Mouse (Mus musculus) forebrain, postnatal 0 days (tissue): ENCODE measurements at regions not wholly inside any gene's neighbourhood (a gene's known extent, or its start where the extent isn't known, plus 50 kb on each side); places are given as distances from the start of the nearest gene placed in this dataset.

Experiments used
- ATAC-seq: fragments of 200-750 bp; cut with Nextera tagmentation; 2 replicates; pipeline ENCODE4 v1.8.0; 2017; ENCODE audit warnings: mild to moderate bottlenecking, moderate library complexity
- DNase-seq: peaks from one replicate; pipeline ENCODE4 v3.0.0-alpha.2; 2015
- H3K27ac ChIP-seq: fragments of 300-500 bp; sonication (generic); 2 replicates; pipeline ENCODE4 v1.5.1; 2014; ENCODE audit warnings: low read depth, mild to moderate bottlenecking, antibody characterized with exemption, low read length, moderate library complexity, mixed read lengths
- H3K27me3 ChIP-seq: fragments of 300-500 bp; sonication (generic); 2 replicates; pipeline ENCODE4 v1.6.1; 2014; ENCODE audit warnings: mild to moderate bottlenecking, low read length, mixed read lengths; ENCODE audit not compliant: insufficient read depth
- H3K36me3 ChIP-seq: fragments of 300-500 bp; sonication (generic); 2 replicates; pipeline ENCODE4 v1.6.1; 2014; ENCODE audit warnings: mild to moderate bottlenecking, moderate library complexity; ENCODE audit not compliant: insufficient read depth
- H3K4me1 ChIP-seq: fragments of 300-500 bp; sonication (generic); 2 replicates; pipeline ENCODE4 v1.6.1; 2014; ENCODE audit warnings: antibody characterized with exemption; ENCODE audit not compliant: insufficient read depth
- H3K4me2 ChIP-seq: fragments of 300-500 bp; sonication (generic); 2 replicates; pipeline ENCODE4 v1.6.1; 2014; ENCODE audit warnings: low read depth, mild to moderate bottlenecking, moderate library complexity
- H3K4me3 ChIP-seq: fragments of 300-500 bp; sonication (generic); 2 replicates; pipeline ENCODE4 v1.5.1; 2014; ENCODE audit warnings: low read depth, low read length, mixed read lengths
- H3K9ac ChIP-seq: fragments of 300-500 bp; sonication (generic); 2 replicates; pipeline ENCODE4 v1.6.1; 2014; ENCODE audit warnings: mild to moderate bottlenecking
- H3K9me3 ChIP-seq: fragments of 300-500 bp; sonication (generic); 2 replicates; pipeline ENCODE4 v1.6.1; 2016; ENCODE audit warnings: low read length
- CTCF ChIP-seq: sonication (generic); IDR thresholded peaks from 2 replicates; pipeline ENCODE4 v1.5.1; 2016; ENCODE audit warnings: antibody characterized with exemption, control low read depth, low read depth
- WGBS: fragments of 180-500 bp; shearing (Covaris S2); extraction: QIAGEN DNeasy Blood & Tissue Kit; methylation state at CpG from one replicate; pipeline ENCODE4 v1.1.7; 2014; 5-methylcytosine and 5-hydroxymethylcytosine counted together

DNA sequence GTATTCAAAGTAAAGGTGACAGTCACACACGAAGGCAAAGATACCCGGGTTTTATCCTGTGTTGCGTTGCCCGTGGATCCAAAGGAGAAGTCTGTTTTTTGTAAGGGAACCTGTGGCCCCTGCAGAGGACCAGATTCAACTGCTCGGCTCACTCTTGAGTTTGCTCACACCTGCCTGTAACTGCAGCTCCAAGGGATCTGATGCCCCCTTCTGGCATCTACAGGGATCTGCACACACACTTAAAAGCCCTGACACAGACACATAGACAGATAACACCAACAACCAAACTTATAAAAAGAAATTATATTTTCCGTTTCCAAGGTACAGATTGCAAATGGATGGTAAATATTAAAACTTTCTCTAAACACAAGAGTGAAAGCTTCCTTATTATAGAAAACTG is 223.3 kb upstream of the 1700056E22Rik start:
- Histone ChIP-seq H3K9me3 (no peaks in the 10 kb centered on the region), H3K27ac (no peak overlapping the region), H3K9ac (no peak overlapping the region), H3K27me3 (no peaks in the 10 kb centered on the region), H3K36me3 (no peaks in the 10 kb centered on the region), H3K4me2 (no peak overlapping the region), H3K4me1 (no peaks in the 10 kb centered on the region), H3K4me3 (no peak overlapping the region)
- ATAC-seq (no peak), DNase-seq (no peak)
- 95% methylated on average over 6 of the region's 6 CpGs for WGBS
- TF ChIP-seq CTCF = no peak

DNA sequence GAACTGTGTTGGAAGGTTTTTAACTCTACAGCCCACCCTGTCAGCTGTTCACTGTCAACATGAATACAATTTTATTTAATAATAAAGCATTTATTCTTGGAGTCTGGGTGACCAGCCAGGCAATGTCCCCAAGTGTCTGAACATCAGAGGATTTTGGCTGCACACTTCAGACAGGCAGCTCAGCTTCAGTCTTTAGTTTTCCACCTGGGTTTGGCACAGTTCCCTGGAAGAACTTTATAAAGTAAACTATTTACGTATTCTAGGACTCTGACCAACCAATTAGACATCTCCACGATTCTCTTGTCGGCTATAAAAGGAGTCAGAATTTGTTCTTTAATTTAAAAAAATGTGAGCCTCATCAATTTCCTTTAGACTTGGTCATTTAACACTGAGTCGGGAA is 220.8 kb upstream of the 1700056E22Rik start:
- 63% methylated on average over 4 of the region's 4 CpGs for WGBS
- Histone ChIP-seq H3K36me3 (no peaks in the 10 kb centered on the region), H3K4me3 (no peak overlapping the region), H3K4me1 (no peaks in the 10 kb centered on the region), H3K4me2 (no peak overlapping the region), H3K27ac (no peak overlapping the region), H3K9me3 (no peaks in the 10 kb centered on the region), H3K9ac (no peak overlapping the region), H3K27me3 (no peaks in the 10 kb centered on the region)
- TF ChIP-seq CTCF = no peak
- ATAC-seq = no peak
- DNase-seq = no peak

DNA sequence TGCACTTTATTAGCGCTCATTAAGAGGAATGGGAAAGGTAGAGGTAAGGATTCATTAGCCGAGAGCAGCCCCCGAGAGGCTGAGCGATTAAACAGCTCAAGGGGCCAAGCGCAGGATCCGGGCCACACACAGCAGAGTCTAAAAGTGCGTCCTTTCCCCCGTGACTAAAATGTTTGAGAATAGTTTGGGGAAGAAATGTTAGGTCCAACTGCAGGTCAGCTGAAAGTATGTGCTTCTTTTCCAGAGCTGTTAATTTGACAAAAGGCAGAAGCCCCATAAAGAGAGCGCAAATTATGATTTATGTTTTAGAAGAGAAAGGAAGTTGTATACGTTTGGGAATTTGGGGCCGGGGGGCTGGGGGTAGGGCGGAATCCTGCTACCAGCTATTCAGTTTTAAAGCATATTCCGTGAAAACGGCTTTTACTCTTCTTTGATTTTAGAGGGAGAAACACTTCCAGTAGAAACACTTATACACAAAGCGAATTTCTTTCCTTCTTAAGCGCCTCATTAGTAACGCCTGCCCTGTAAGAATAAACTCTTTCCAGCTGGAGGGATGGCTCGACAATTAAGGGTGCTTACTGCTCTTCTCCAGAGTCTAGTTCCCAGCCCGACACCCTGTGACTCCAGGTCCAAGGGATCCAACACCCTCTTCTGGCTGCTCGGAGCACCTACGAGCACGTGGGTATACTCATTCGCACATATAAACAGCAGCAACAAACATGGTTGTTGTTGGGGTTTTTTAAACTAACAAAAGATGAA is 210.8 kb upstream of the 1700056E22Rik start:
- H3K36me3 ChIP-seq = no peaks in the 10 kb centered on the region
- no peaks in the 10 kb centered on the region for H3K9me3 ChIP-seq
- no peak overlapping the region for H3K4me3 ChIP-seq
- no peak overlapping the region for H3K27ac ChIP-seq
- no peak for TF ChIP-seq CTCF
- DNase-seq = no peak
- 0 out of 2 replicates have a peak overlapping the region, but pooled peaks have one; percentile 3 for H3K4me2 ChIP-seq
- 0 out of 2 replicates have a peak, but pooled peaks cover 5% of the 10 kb centered on the region for H3K27me3 ChIP-seq
- WGBS = 65% methylated on average over 23 of the region's 23 CpGs
- no peak overlapping the region for H3K9ac ChIP-seq
- no peaks in the 10 kb centered on the region for H3K4me1 ChIP-seq
- no peak for ATAC-seq

DNA sequence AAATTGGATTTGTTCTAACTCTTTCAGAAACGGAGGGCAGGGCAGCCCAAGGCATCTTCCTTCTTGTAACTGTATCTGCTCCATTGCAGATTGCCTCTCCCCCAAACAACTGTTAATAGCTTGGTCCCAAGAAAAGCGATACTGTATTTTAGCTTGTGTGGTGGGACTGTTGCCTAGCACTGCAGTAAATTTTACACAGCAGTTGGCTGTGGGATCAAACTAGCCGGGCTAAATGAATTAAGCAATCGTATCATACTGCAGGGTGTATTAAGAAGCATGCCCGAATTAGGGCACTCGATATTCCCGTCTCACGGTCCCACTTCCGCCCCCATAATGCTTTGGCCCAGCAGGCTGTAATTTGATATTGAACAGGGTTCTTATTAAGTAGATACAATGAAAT is 210.2 kb upstream of the 1700056E22Rik start:
- ATAC-seq = no peak

DNA sequence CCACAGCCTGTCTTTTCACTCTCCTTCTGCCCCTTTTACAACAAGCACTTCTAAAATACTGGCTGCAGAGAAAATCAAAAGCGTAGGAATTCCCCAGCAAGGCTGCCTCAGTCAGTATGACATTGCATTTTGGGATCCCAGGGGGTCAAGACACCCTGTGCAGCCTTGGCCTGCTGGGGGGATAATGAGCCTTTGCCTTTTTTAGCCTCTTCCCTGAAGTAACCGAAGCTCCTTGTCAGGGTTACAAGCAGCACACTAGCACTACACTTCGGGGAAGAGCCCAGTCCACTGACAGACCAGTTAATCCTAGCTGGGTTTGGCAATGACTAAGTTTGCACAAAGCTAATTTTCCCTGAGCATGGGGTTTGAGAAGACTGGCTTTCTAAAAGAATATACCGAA is 207.7 kb upstream of the 1700056E22Rik start:
- ATAC-seq (no peak), DNase-seq (no peak)
- H3K4me1 ChIP-seq = no peaks in the 10 kb centered on the region
- H3K36me3 ChIP-seq = no peaks in the 10 kb centered on the region
- 54% methylated on average over 4 of the region's 4 CpGs for WGBS
- H3K9me3 ChIP-seq = no peaks in the 10 kb centered on the region
- no peak for TF ChIP-seq CTCF
- H3K9ac ChIP-seq = no peak overlapping the region
- H3K4me3 ChIP-seq = no peak overlapping the region
- no peak overlapping the region for H3K27ac ChIP-seq
- H3K4me2 ChIP-seq = no peak overlapping the region
- H3K27me3 ChIP-seq = 0 out of 2 replicates have a peak, but pooled peaks cover 5% of the 10 kb centered on the region

More for the DNA sequence above, 210.2 kb upstream of the 1700056E22Rik start:
- Histone ChIP-seq H3K36me3 (no peaks in the 10 kb centered on the region), H3K4me3 (no peak overlapping the region), H3K9ac (no peak overlapping the region), H3K27ac (no peak overlapping the region), H3K4me1 (no peaks in the 10 kb centered on the region), H3K9me3 (no peaks in the 10 kb centered on the region), H3K27me3 (0 out of 2 replicates have a peak, but pooled peaks cover 5% of the 10 kb centered on the region), H3K4me2 (0 out of 2 replicates have a peak overlapping the region, but pooled peaks have one; percentile 3)
- no peak for DNase-seq
- 46% methylated on average over 9 of the region's 9 CpGs for WGBS
- TF ChIP-seq CTCF = no peak

DNA sequence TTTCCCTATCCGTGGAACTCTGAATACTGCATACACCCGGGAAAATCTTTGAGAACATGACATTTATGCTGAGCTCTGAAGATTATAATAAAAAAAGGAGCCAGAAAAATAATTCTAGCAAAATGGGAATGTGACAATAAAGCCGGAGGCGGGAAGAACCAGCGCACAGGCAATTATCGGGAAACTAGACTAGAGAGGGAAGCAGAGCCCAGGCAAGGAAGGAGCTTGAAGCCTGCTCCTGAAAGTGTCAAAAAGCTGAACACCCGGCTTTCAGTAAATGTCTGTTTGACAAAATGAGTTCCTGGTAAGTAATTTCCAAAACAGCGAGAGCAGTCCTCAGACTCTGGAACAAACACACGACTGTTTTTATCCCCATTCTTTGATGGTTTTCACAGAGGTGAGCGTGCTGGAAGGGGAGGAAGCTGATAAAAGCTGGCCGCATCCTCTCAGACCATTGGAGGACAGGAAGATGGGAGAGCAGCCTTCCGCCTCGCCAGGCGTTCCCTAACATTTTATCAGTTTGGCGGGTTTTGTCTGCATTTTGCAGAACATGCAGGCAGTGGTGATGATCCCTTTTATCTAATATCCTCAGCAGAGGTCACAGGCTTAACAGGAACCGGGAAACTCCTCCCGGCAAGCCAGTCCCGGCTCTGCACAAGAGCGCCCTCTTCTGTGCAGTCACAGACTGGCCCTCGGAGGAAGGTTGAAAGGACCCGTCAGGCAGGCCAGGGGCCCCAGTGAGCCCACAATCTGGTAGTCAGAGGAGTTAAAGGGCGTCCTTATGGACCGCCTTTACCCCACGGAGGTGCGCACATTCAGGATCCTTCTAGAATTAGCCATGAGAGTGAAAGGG is 201.3 kb upstream of the 1700056E22Rik start:
- no peaks in the 10 kb centered on the region for H3K36me3 ChIP-seq
- TF ChIP-seq CTCF = peak; percentile 83
- peak overlapping the region; percentile 25; the same call in 1 of the 2 replicates for H3K9ac ChIP-seq

More for the DNA sequence above, 201.3 kb upstream of the 1700056E22Rik start:
- DNase-seq (peak; percentile 78), ATAC-seq (peak; percentile 76; the same call in 1 of the 2 replicates)
- peak overlapping the region; percentile 53 for H3K4me2 ChIP-seq
- H3K4me1 ChIP-seq = no peaks in the 10 kb centered on the region
- no peaks in the 10 kb centered on the region for H3K9me3 ChIP-seq
- WGBS = 14% methylated on average over 25 of the region's 25 CpGs
- peak overlapping the region; percentile 29 for H3K4me3 ChIP-seq
- H3K27ac ChIP-seq = no peak overlapping the region
- H3K27me3 ChIP-seq = no peaks in the 10 kb centered on the region
